Mouse (Mus musculus): ENCODE data around the gene 2810004N23Rik. TPM values are rescaled to one million over a fixed set of nuclear protein-coding genes. Genes with fewer than 3 reads are reported as not detected.
A peak's percentile ranks its signal among the peaks of the same experiment; 100 is the strongest.

Gene 2810004N23Rik
- 8.9 and 13.5 TPM in 2 replicates for polyA plus RNA-seq (2012; rRNA removed)
- polyA plus RNA-seq (2014; fragmentation: Nextera tagmentation; extraction: Ambion mirVana), result 17.9 and 18.2 TPM in 2 replicates

DNA sequence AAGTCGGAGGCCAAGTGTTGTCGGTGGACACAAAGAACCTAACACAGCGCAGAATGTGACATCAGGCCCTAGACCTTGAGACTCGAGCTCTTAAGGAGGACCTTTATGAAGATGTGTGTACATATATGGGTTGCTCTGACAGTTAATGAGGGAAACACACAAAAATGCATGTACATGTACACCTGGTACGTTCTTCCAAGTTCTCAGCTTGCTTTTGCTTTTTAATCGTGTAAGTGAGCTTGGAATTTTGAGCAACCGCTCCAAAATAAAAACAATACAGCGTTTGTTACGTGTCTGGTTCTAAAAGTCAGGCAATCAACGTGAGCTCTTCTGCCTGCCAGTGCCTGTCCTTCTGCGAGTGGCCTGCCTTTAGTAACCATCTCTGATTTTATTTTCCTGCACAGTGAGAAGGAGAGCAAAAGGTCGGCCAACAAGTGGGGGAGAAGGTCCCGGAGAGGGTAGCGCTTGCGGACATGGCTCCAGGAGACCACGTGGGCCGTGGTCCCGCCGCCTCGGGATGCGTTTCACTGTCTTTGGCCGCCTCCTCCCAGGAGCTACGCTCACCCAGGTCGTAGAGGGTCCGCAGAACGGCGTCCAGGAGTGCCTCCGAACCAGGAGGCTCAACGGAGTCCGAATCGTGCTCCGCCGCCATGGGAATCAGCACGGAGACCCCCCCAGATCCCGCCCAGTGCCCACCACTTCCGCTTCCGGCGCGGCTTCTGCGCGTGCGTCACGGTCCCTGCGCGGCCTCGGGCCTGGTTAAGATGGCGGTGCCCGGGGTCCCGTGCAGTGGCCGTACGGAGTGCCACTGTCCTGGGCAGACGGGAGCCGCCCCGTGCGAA, at the start of gene 2810004N23Rik, which contains the start of gene Gnpat:
Gene 2810004N23Rik, minus strand, starts transcription at position 800 of the 842 bp plus-strand sequence.
Gene Gnpat, plus strand, starts transcription at position 713 of the 842 bp plus-strand sequence.
- ATAC-seq (ENCODE audit: insufficient read depth) (peak; percentile 92), DNase-seq (ENCODE audit: low read depth in 3 of 3, low spot score in 3 of 3) (peak; percentile 64 to 74 (median 68))
- Histone ChIP-seq H3K9me3 (ENCODE audit: control insufficient read depth, low read length) (no peaks in the 10 kb centered on the region), H3K27ac (peak within 1 kb of the TSS; percentile 34), H3K27me3 (ENCODE audit: control insufficient read depth, insufficient read depth, low read length) (no peaks in the 10 kb centered on the region), H3K4me3 (ENCODE audit: insufficient read depth in 1 of 2, low read depth in 2 of 2, low read length in 2 of 2) (peak within 1 kb of the TSS; percentile 74 to 77), H3K36me3 (replicated peaks; ENCODE audit: control insufficient read depth, insufficient read depth, low read depth) (peaks cover 11% of the 10 kb centered on the region), H3K4me1 (replicated peaks; ENCODE audit: control insufficient read depth in 2 of 2, insufficient read depth in 2 of 2, low read length in 1 of 2) (peaks cover 5 to 20% of the 10 kb centered on the region in 2 experiments), H3K9ac (replicated peaks) (peak within 1 kb of the TSS; percentile 86), H3K4me2 (ENCODE audit: low read depth) (peak within 1 kb of the TSS; percentile 88)
- TF ChIP-seq EP300 (IDR thresholded peaks at IDR 0.05; ENCODE audit: low read depth) (no peak), CTCF (IDR thresholded peaks at IDR 0.05; ENCODE audit: low read depth) (peak; percentile 41)
- WGBS (ENCODE audit: insufficient replicate concordance), result under 1% methylated on average over 55 of the region's 55 CpGs

GRCm38 (mm10) chr8:124911938-124912872, 49.3 kb upstream of the 2810004N23Rik start:
- H3K4me3 ChIP-seq (ENCODE audit: insufficient read depth in 1 of 2, low read depth in 2 of 2, low read length in 2 of 2), result no peak overlapping the region
- ATAC-seq (ENCODE audit: insufficient read depth) (no peak), DNase-seq (ENCODE audit: low read depth in 3 of 3, low spot score in 3 of 3) (no peak)
- H3K36me3 ChIP-seq (replicated peaks; ENCODE audit: control insufficient read depth, insufficient read depth, low read depth), result peaks cover 16% of the 10 kb centered on the region
- H3K27ac ChIP-seq, result no peak overlapping the region
- WGBS (ENCODE audit: insufficient replicate concordance), result 48% methylated on average over 17 of the region's 17 CpGs
- TF ChIP-seq CTCF (IDR thresholded peaks at IDR 0.05; ENCODE audit: low read depth), result no peak
- TF ChIP-seq EP300 (IDR thresholded peaks at IDR 0.05; ENCODE audit: low read depth), result no peak
- no peaks in the 10 kb centered on the region for H3K9me3 ChIP-seq (ENCODE audit: control insufficient read depth, low read length)
- H3K27me3 ChIP-seq (ENCODE audit: control insufficient read depth, insufficient read depth, low read length), result no peaks in the 10 kb centered on the region
- 0 out of 4 replicates have a peak, but pooled peaks cover 0 to 2% of the 10 kb centered on the region in 2 experiments for H3K4me1 ChIP-seq (replicated peaks; ENCODE audit: control insufficient read depth in 2 of 2, insufficient read depth in 2 of 2, low read length in 1 of 2)
- no peak overlapping the region for H3K4me2 ChIP-seq (ENCODE audit: low read depth)
- H3K9ac ChIP-seq (replicated peaks), result no peak overlapping the region

- Histone ChIP-seq H3K9ac (replicated peaks) (no peak overlapping the region), H3K4me3 (ENCODE audit: insufficient read depth in 1 of 2, low read depth in 2 of 2, low read length in 2 of 2) (no peak overlapping the region), H3K27me3 (ENCODE audit: control insufficient read depth, insufficient read depth, low read length) (no peaks in the 10 kb centered on the region), H3K4me2 (ENCODE audit: low read depth) (no peak overlapping the region), H3K9me3 (ENCODE audit: control insufficient read depth, low read length) (no peaks in the 10 kb centered on the region), H3K36me3 (replicated peaks; ENCODE audit: control insufficient read depth, insufficient read depth, low read depth) (peaks cover 28% of the 10 kb centered on the region), H3K4me1 (replicated peaks; ENCODE audit: control insufficient read depth in 2 of 2, insufficient read depth in 2 of 2, low read length in 1 of 2) (0 out of 4 replicates have a peak, but pooled peaks cover 0 to 2% of the 10 kb centered on the region in 2 experiments), H3K27ac (no peak overlapping the region)
- no peak for DNase-seq (ENCODE audit: low read depth in 3 of 3, low spot score in 3 of 3)
- WGBS (ENCODE audit: insufficient replicate concordance), result 80% methylated on average over 10 of the region's 10 CpGs
- no peak for ATAC-seq (ENCODE audit: insufficient read depth)
- TF ChIP-seq CTCF (IDR thresholded peaks at IDR 0.05; ENCODE audit: low read depth) (no peak), EP300 (IDR thresholded peaks at IDR 0.05; ENCODE audit: low read depth) (no peak)
These were observed 47.4 kb upstream of the 2810004N23Rik start for GRCm38 (mm10) chr8:124910349-124910748.

- no peak overlapping the region for H3K27ac ChIP-seq
- 92% methylated on average over 16 of the region's 16 CpGs for WGBS (ENCODE audit: insufficient replicate concordance)
- TF ChIP-seq CTCF (IDR thresholded peaks at IDR 0.05; ENCODE audit: low read depth) (no peak), EP300 (IDR thresholded peaks at IDR 0.05; ENCODE audit: low read depth) (no peak)
- no peak overlapping the region for H3K4me2 ChIP-seq (ENCODE audit: low read depth)
- 0 out of 4 replicates have a peak, but pooled peaks cover 0 to 2% of the 10 kb centered on the region in 2 experiments for H3K4me1 ChIP-seq (replicated peaks; ENCODE audit: control insufficient read depth in 2 of 2, insufficient read depth in 2 of 2, low read length in 1 of 2)
- H3K36me3 ChIP-seq (replicated peaks; ENCODE audit: control insufficient read depth, insufficient read depth, low read depth), result peaks cover 31% of the 10 kb centered on the region
- no peak overlapping the region for H3K4me3 ChIP-seq (ENCODE audit: insufficient read depth in 1 of 2, low read depth in 2 of 2, low read length in 2 of 2)
- DNase-seq (ENCODE audit: low read depth in 3 of 3, low spot score in 3 of 3) (no peak), ATAC-seq (ENCODE audit: insufficient read depth) (no peak)
- no peak overlapping the region for H3K9ac ChIP-seq (replicated peaks)
- no peaks in the 10 kb centered on the region for H3K27me3 ChIP-seq (ENCODE audit: control insufficient read depth, insufficient read depth, low read length)
- H3K9me3 ChIP-seq (ENCODE audit: control insufficient read depth, low read length), result no peaks in the 10 kb centered on the region
These were observed 47.0 kb upstream of the 2810004N23Rik start for GRCm38 (mm10) chr8:124909936-124910335.

Measured in liver, embryonic 14.5 days (tissue).